In the genomic region with DNA sequence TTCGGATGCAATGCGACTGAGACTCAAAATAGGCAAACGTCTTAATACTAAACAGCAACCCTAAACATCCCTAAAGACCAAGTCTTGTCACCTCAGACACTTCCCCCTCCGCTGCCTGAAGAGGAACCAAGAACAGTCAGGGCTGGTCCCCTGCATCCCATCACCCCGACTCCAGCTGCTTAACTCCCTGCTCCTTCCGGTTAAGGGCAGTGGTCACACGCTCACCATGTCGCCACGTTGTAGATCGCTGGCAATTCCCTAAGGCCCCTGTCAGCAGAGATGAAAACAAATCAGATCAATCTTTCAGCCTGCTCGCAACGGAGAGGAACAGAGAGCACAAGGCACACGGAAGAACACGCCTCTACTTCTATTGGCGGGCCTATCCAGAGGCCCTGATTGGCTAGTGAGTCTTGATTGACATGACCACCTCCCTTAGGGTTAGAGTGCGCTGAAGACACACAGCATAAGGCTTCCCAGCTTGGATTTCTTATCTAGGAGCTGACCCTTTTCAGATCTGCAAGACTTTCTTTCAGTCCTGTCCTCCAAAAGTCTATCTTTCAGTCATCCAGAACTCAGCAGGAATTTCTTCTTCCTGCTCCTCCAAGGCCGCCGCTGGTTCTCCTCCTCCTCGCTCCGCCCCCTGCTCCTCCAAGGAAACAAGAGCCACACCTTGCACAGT, we compare ENCODE assay signal across 8 mouse cellular contexts.
DNase-seq lines count a peak whose midpoint lies in the region; ATAC-seq lines count a peak whose summit lies in the region.
"Not testable (repeated sequence)": the region's sequence is repeated elsewhere in the genome, so short reads cannot be mapped to it uniquely, and the experiment has no call there.

No protein-coding gene starts in this region.

- peak overlapping the region; percentile 41 for H3K4me3 ChIP-seq in macrophage (ENCODE audit: inconsistent target)

- H3K27ac ChIP-seq in macrophage: peak overlapping the region; percentile 29

- not testable (repeated sequence) for H3K36me3 ChIP-seq in macrophage (ENCODE audit: inconsistent target)

- 0% methylated on average over 15 of the region's 20 CpGs for WGBS in macrophage (ENCODE audit: missing documents)

- DNase-seq in adrenal gland, adult 2 months: peak; percentile 49
- peak; percentile 11 for DNase-seq in embryo, embryonic 11.5 days (ENCODE audit: low read depth, low spot score)
- peak; percentile 9 for DNase-seq in gastrocnemius, postnatal 25 days
- peak; percentile 29 to 35 for DNase-seq in left cerebral cortex, adult 8-10 months (ENCODE audit: low spot score in 2 of 2)
- peak; percentile 67 for DNase-seq in retina, postnatal 1 day
- peak; percentile 26 for DNase-seq in urinary bladder, adult 2 months (ENCODE audit: low spot score)

- H3K79me2 ChIP-seq in macrophage (ENCODE audit: inconsistent target): peaks cover 12% of the 10 kb centered on the region

- peak; percentile 100 for ATAC-seq in inflammation-experienced regulatory T-cells, adult 6 months

Comparison
In these comparisons a context has a peak if more than half of its experiments do, and no peak if none do; other contexts are left out.
1. Peak in every context shown above with its lines: DNase-seq, ATAC-seq, H3K4me3 ChIP-seq and H3K27ac ChIP-seq.
2. DNase-seq: peak in every context shown above with its lines; median percentile 67 in retina, postnatal 1 day; 49 in adrenal gland, adult 2 months; 32 in left cerebral cortex, adult 8-10 months; 26 in urinary bladder, adult 2 months; 11 in embryo, embryonic 11.5 days; 9 in gastrocnemius, postnatal 25 days.